Mouse (Mus musculus): Measurements from ENCODE around the gene Rere. TPM values are rescaled to one million over a fixed set of nuclear protein-coding genes. Genes with fewer than 3 reads are reported as not detected.

Rere gene
- total and polyA plus RNA-seq, 3 experiments: 4.1 to 31.8 TPM; not detected in 1

DNA sequence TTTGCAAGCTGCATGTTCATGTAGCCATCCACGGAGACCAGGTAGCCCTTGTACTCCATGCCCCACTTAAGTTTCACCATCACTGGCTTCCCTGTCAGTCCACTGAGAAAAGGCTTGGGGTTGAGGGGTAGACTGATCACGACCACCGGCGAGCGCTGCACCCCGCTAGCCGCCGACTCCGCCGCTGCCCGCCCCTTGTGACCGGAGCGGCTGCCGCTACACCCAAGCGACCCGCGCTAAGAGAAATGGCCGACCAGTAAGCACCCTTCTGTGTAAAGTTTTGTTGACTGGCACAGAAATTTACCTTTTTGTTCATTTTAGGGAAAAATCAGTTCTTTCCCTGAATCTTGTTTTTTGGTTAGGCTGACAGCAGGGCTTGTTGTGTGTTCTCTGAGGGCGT, 33.9 kb downstream of the Rere start:
- TF ChIP-seq NELFE (IDR thresholded peaks at IDR 0.05; ENCODE audit: low read depth, low read length) (peak; percentile 37; the same call in 1 of the 2 replicates), POLR2A (IDR thresholded peaks at IDR 0.05; ENCODE audit: control insufficient read depth in 1 of 2, insufficient read depth in 1 of 2, low read depth in 1 of 2, low read length in 2 of 2, poor library complexity in 1 of 2) (no peak; a peak in 1 of 4 replicates), MXI1 (IDR thresholded peaks at IDR 0.05; ENCODE audit: low read depth, low read length) (no peak), HCFC1 (IDR thresholded peaks at IDR 0.05; ENCODE audit: low read depth, low read length) (0 out of 2 replicates have a peak, but pooled peaks have one; percentile 49), ELF1 (IDR thresholded peaks at IDR 0.05; ENCODE audit: low read depth, low read length) (no peak), CHD2 (IDR thresholded peaks at IDR 0.05; ENCODE audit: low read length) (no peak), EP300 (IDR thresholded peaks at IDR 0.05; ENCODE audit: low read depth in 1 of 2, low read length in 2 of 2) (no peak), POLR2AphosphoS5 (IDR thresholded peaks at IDR 0.05; ENCODE audit: borderline replicate concordance, low read depth, low read length) (no peak)
- DNase-seq (ENCODE audit: low read depth, low spot score): peak; percentile 59
- peak overlapping the region; percentile 63 for H3K9ac ChIP-seq (ENCODE audit: control insufficient read depth, low read depth, low read length, poor library complexity, severe bottlenecking)
- H3K4me3 ChIP-seq (ENCODE audit: control insufficient read depth in 1 of 2, insufficient read depth in 1 of 2, low read depth in 2 of 2, low read length in 2 of 2): peak overlapping the region in 1 of 2 experiments; percentile 50; a peak in 2 of 4 replicates
- H3K27ac ChIP-seq (ENCODE audit: control insufficient read depth, low read depth, low read length): no peak overlapping the region
- H3K36me3 ChIP-seq (ENCODE audit: control insufficient read depth in 1 of 2, insufficient read depth in 2 of 2, low read length in 2 of 2): peaks cover 0 to 10% of the 10 kb centered on the region in 2 experiments; a peak in 2 of 4 replicates
- H3K9me3 ChIP-seq (replicated peaks; ENCODE audit: insufficient read depth, low read length): no peaks in the 10 kb centered on the region
- peaks cover 8% of the 10 kb centered on the region for H3K79me2 ChIP-seq (ENCODE audit: control insufficient read depth, insufficient read depth, low read length, poor library complexity)
- H3K4me1 ChIP-seq (ENCODE audit: control insufficient read depth in 1 of 2, insufficient read depth in 2 of 2, low read length in 2 of 2): peaks cover 8 to 9% of the 10 kb centered on the region in 2 experiments; a peak in 3 of 4 replicates
- H3K27me3 ChIP-seq (ENCODE audit: control insufficient read depth in 1 of 2, insufficient read depth in 2 of 2, low read length in 2 of 2): no peaks in the 10 kb centered on the region

DNA sequence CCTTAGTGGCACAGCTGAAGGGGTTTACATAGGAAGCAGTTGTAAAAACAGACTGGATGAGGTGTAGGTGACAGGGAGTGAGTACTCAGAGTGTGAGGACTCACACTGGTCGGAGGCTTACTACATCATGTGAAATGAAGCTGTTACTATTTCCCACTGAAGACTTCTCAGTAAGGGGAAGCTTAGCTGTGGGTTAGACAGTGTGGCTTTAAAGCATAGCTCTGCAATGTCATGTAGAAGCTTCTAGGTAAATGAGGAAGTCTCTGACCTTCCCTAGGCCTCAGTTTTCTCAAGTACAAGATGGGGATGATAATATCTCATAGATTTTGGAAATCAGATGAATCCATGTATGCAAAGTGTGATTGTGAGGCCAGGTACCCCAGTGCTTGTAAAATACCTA, 35.1 kb downstream of the Rere start:
- no peak overlapping the region for H3K27ac ChIP-seq (ENCODE audit: control insufficient read depth, low read depth, low read length)
- DNase-seq (ENCODE audit: low read depth, low spot score): peak; percentile 79
- H3K4me1 ChIP-seq (ENCODE audit: control insufficient read depth in 1 of 2, insufficient read depth in 2 of 2, low read length in 2 of 2): peaks cover 8 to 9% of the 10 kb centered on the region in 2 experiments; a peak in 3 of 4 replicates
- no peaks in the 10 kb centered on the region for H3K27me3 ChIP-seq (ENCODE audit: control insufficient read depth in 1 of 2, insufficient read depth in 2 of 2, low read length in 2 of 2)
- H3K9ac ChIP-seq (ENCODE audit: control insufficient read depth, low read depth, low read length, poor library complexity, severe bottlenecking): no peak overlapping the region
- H3K36me3 ChIP-seq (ENCODE audit: control insufficient read depth in 1 of 2, insufficient read depth in 2 of 2, low read length in 2 of 2): peaks cover 0 to 10% of the 10 kb centered on the region in 2 experiments; a peak in 2 of 4 replicates
- H3K9me3 ChIP-seq (replicated peaks; ENCODE audit: insufficient read depth, low read length): no peaks in the 10 kb centered on the region
- no peak overlapping the region for H3K4me3 ChIP-seq (ENCODE audit: control insufficient read depth in 1 of 2, insufficient read depth in 1 of 2, low read depth in 2 of 2, low read length in 2 of 2)
- peak; percentile 41; the same call in 1 of the 2 replicates for TF ChIP-seq RCOR1 (IDR thresholded peaks at IDR 0.05; ENCODE audit: low read depth, low read length)
- TF ChIP-seq GATA1 (IDR thresholded peaks at IDR 0.05; ENCODE audit: low read depth, low read length): peak; percentile 35
- TF ChIP-seq USF1 (IDR thresholded peaks at IDR 0.05; ENCODE audit: low read depth, low read length): no peak
- H3K79me2 ChIP-seq (ENCODE audit: control insufficient read depth, insufficient read depth, low read length, poor library complexity): peaks cover 8% of the 10 kb centered on the region

- Histone ChIP-seq H3K79me2 (ENCODE audit: control insufficient read depth, insufficient read depth, low read length, poor library complexity) (peaks cover 2% of the 10 kb centered on the region), H3K9ac (ENCODE audit: control insufficient read depth, low read depth, low read length, poor library complexity, severe bottlenecking) (no peak overlapping the region), H3K27ac (ENCODE audit: control insufficient read depth, low read depth, low read length) (no peak overlapping the region), H3K4me1 (ENCODE audit: control insufficient read depth in 1 of 2, insufficient read depth in 2 of 2, low read length in 2 of 2) (peaks cover 8 to 13% of the 10 kb centered on the region in 2 experiments), H3K9me3 (replicated peaks; ENCODE audit: insufficient read depth, low read length) (no peaks in the 10 kb centered on the region), H3K36me3 (ENCODE audit: control insufficient read depth in 1 of 2, insufficient read depth in 2 of 2, low read length in 2 of 2) (peaks cover 0 to 10% of the 10 kb centered on the region in 2 experiments; a peak in 2 of 4 replicates), H3K27me3 (ENCODE audit: control insufficient read depth in 1 of 2, insufficient read depth in 2 of 2, low read length in 2 of 2) (no peaks in the 10 kb centered on the region), H3K4me3 (ENCODE audit: control insufficient read depth in 1 of 2, insufficient read depth in 1 of 2, low read depth in 2 of 2, low read length in 2 of 2) (no peak overlapping the region)
- DNase-seq (ENCODE audit: low read depth, low spot score): no peak
- TF ChIP-seq ZKSCAN1 (IDR thresholded peaks at IDR 0.05; ENCODE audit: low read depth, low read length): no peak
- TF ChIP-seq ELF1 (IDR thresholded peaks at IDR 0.05; ENCODE audit: low read depth, low read length): no peak
- no peak for TF ChIP-seq ZC3H11A (IDR thresholded peaks at IDR 0.05; ENCODE audit: low read depth, low read length)
- no peak for TF ChIP-seq NELFE (IDR thresholded peaks at IDR 0.05; ENCODE audit: low read depth, low read length)
- TF ChIP-seq MYB (IDR thresholded peaks at IDR 0.05; ENCODE audit: low read depth, low read length): no peak
- TF ChIP-seq SMC3 (IDR thresholded peaks at IDR 0.05; ENCODE audit: low read depth, low read length): no peak
- TF ChIP-seq TBP (IDR thresholded peaks at IDR 0.05; ENCODE audit: low read depth, low read length): no peak
- no peak for TF ChIP-seq CTCF (IDR thresholded peaks at IDR 0.05 in 2 of 3, conservative IDR thresholded peaks at IDR 0.05 in 1 of 3; ENCODE audit: control insufficient read depth in 1 of 3, insufficient read depth in 1 of 3, low read depth in 2 of 3, low read length in 3 of 3, poor library complexity in 1 of 3, severe bottlenecking in 1 of 3)
- no peak for TF ChIP-seq KAT2A (conservative IDR thresholded peaks at IDR 0.05; ENCODE audit: low read depth, low read length)
Observed at GRCm38 (mm10) chr4:150325046-150325801, 43.8 kb downstream of the Rere start.

All from MEL (cell line).